Mouse (Mus musculus) bone marrow, adult 2 months (tissue): ENCODE measurements around the gene Gramd1b.

Source experiments
- CTCF ChIP-seq: fragments of 200-500 bp; IDR thresholded peaks from 2 replicates; pipeline ENCODE4 v1.5.1; 2011; ENCODE audit warnings: low read length, control low read depth; ENCODE audit not compliant: control insufficient read depth, insufficient read depth
- POLR2A ChIP-seq: fragments of 200-500 bp; IDR thresholded peaks from 2 replicates; pipeline ENCODE4 v1.6.1; 2011; ENCODE audit warnings: low read depth, mild to moderate bottlenecking, control low read depth, low read length, borderline replicate concordance; ENCODE audit not compliant: control insufficient read depth

DNA sequence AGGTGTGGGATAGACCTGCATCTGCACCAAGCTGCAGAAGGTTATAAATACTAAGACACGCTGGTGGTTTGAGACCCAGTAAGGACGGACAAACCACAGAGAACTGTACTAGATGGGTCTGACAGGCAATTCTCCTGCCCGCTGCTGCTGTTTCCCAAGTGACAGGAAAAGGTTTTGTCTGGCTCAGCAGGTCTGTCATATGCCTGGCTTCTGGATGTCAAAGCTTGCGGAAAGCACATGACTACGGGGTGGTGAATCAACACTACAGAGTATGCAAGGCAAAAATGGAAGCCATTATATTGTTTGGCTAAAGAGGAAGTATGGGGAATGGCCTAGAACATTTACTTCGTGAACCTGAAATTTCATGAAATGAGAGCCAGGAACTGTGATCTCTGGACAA lies 10.1 kb downstream of the Gramd1b start:
- TF ChIP-seq CTCF: no peak
- TF ChIP-seq POLR2A: no peak
